Mouse (Mus musculus): Measurements from ENCODE around the gene Glod4.

DNA sequence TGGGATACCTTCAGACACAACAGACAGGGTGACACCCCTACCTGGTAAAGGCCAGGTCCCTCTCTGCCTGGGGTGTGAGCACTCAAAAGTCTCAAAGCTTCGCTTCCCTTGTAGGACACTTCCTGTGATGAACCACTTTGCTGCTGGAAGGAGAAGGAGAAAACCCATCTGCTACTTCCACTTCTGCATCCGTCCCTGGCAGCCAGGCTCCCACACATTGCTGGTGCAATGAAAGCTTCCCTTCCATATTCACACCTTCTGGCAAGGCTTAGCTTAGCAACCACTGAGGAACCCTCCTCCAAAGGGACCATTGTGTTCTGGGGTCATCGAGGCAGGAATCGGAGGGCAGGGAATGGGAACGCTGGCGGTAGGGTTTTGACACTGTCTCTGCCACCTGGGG is 45.1 kb upstream of the Glod4 start:
- TF ChIP-seq EP300 (IDR thresholded peaks at IDR 0.05) (no peak), CTCF (IDR thresholded peaks at IDR 0.05) (no peak)
